Mouse (Mus musculus) kidney, adult 8-10 months (tissue): ENCODE results near the gene Cyp4f14.

Source experiments
- DNase-seq, 2 experiments: peaks; one replicate each; pipeline ENCODE4 v3.0.0; 2022

The Cyp4f14 gene

GRCm38 (mm10) chr17:32917131-32917530, at the start of gene Cyp4f14:
Cyp4f14 (minus strand) TSS chr17:32917342.
- peak; percentile 73 to 78 for DNase-seq

- DNase-seq = peak; percentile 92 to 93
Observed at GRCm38 (mm10) chr17:32965623-32966290, 48.6 kb upstream of the Cyp4f14 start, which contains the start of gene Zfp472. Zfp472 (plus strand) TSS chr17:32965814.

GRCm38 (mm10) chr17:32965253-32965622, 48.1 kb upstream of the Cyp4f14 start:
- DNase-seq = no peak

GRCm38 (mm10) chr17:32951441-32951840, 34.3 kb upstream of the Cyp4f14 start:
- DNase-seq = peak; percentile 51 to 87

- no peak for DNase-seq
Observed at GRCm38 (mm10) chr17:32951006-32951405, 33.9 kb upstream of the Cyp4f14 start.

- DNase-seq = no peak
Observed at GRCm38 (mm10) chr17:32950136-32950535, 33.0 kb upstream of the Cyp4f14 start.

- peak; percentile 97 to 99 for DNase-seq
Observed at GRCm38 (mm10) chr17:32947215-32947914, 30.2 kb upstream of the Cyp4f14 start, which contains the start of gene Cyp4f13. Cyp4f13 (minus strand) TSS chr17:32947402.

GRCm38 (mm10) chr17:32946716-32947115, 29.6 kb upstream of the Cyp4f14 start:
- no peak for DNase-seq

GRCm38 (mm10) chr17:32944402-32945035, 27.4 kb upstream of the Cyp4f14 start:
- DNase-seq = no peak

GRCm38 (mm10) chr17:32943661-32944060, 26.5 kb upstream of the Cyp4f14 start:
- DNase-seq = no peak

- DNase-seq = no peak
Observed at GRCm38 (mm10) chr17:32939831-32940230, 22.7 kb upstream of the Cyp4f14 start.

- DNase-seq = no peak
Observed at GRCm38 (mm10) chr17:32927803-32928202, 10.7 kb upstream of the Cyp4f14 start.

GRCm38 (mm10) chr17:32924658-32925312, 7.6 kb upstream of the Cyp4f14 start:
- peak; percentile 56 to 72 for DNase-seq

GRCm38 (mm10) chr17:32923681-32924080, 6.5 kb upstream of the Cyp4f14 start:
- DNase-seq = no peak

GRCm38 (mm10) chr17:32919123-32919522, 2.0 kb upstream of the Cyp4f14 start:
- no peak for DNase-seq

- no peak for DNase-seq
Observed at GRCm38 (mm10) chr17:32916075-32916474, 1.1 kb downstream of the Cyp4f14 start.

- DNase-seq = no peak
Observed at GRCm38 (mm10) chr17:32906172-32906571, 11.0 kb downstream of the Cyp4f14 start.

- DNase-seq = peak; percentile 24 to 68
Observed at GRCm38 (mm10) chr17:32905239-32905638, 11.9 kb downstream of the Cyp4f14 start.

- no peak for DNase-seq
Observed at GRCm38 (mm10) chr17:32904414-32904813, 12.7 kb downstream of the Cyp4f14 start.

- DNase-seq = no peak
Observed at GRCm38 (mm10) chr17:32901751-32902525, 15.2 kb downstream of the Cyp4f14 start.

- DNase-seq = no peak
Observed at GRCm38 (mm10) chr17:32895421-32895820, 21.7 kb downstream of the Cyp4f14 start.

GRCm38 (mm10) chr17:32893901-32894300, 23.2 kb downstream of the Cyp4f14 start:
- no peak for DNase-seq
